Mouse (Mus musculus) neural tube, embryonic 12.5 days (tissue): ENCODE measurements around the gene Gdf11. TPM values are rescaled to one million over a fixed set of nuclear protein-coding genes. Genes with fewer than 3 reads are reported as not detected.

ENCODE experiments used
- ATAC-seq: fragments of 200-750 bp; cut with Nextera tagmentation; 2 replicates; pipeline ENCODE4 v1.8.0; 2017; ENCODE audit warnings: low read depth, mild to moderate bottlenecking, moderate TSS enrichment, moderate library complexity; ENCODE audit not compliant: low FRiP score
- H3K27ac ChIP-seq: fragments of 300-500 bp; sonication (generic); 2 replicates; pipeline ENCODE4 v1.5.1; 2016
- H3K27me3 ChIP-seq: fragments of 300-500 bp; sonication (generic); replicated peaks from 2 replicates; pipeline ENCODE4 v1.6.1; 2016; ENCODE audit warnings: mild to moderate bottlenecking
- H3K36me3 ChIP-seq: fragments of 300-500 bp; sonication (generic); 2 replicates; pipeline ENCODE4 v1.6.1; 2016; ENCODE audit warnings: mild to moderate bottlenecking
- H3K4me1 ChIP-seq: fragments of 300-500 bp; sonication (generic); 2 replicates; pipeline ENCODE4 v1.6.1; 2016
- H3K4me2 ChIP-seq: fragments of 300-500 bp; sonication (generic); replicated peaks from 2 replicates; pipeline ENCODE4 v1.6.1; 2016; ENCODE audit warnings: mild to moderate bottlenecking
- H3K4me3 ChIP-seq: fragments of 300-500 bp; sonication (generic); 2 replicates; pipeline ENCODE4 v1.5.1; 2016
- H3K9ac ChIP-seq: fragments of 300-500 bp; sonication (generic); 2 replicates; pipeline ENCODE4 v1.6.1; 2016; ENCODE audit warnings: mild to moderate bottlenecking
- H3K9me3 ChIP-seq: fragments of 300-500 bp; sonication (generic); 2 replicates; pipeline ENCODE4 v1.6.1; 2016; ENCODE audit warnings: mild to moderate bottlenecking
- WGBS: fragments of 180-500 bp; shearing (Covaris S2); methylation state at CpG from one replicate; pipeline ENCODE4 v1.1.7; 2016; 5-methylcytosine and 5-hydroxymethylcytosine counted together
- polyA plus RNA-seq: library from polyadenylated mRNA; unstranded; fragments of >200 nt; fragmentation: Nextera tagmentation; extraction: Ambion mirVana; gene quantifications from 2 replicates; pipeline ENCODE4 v1.2.1, GENCODE M21; 2016

Gdf11 gene
- polyA plus RNA-seq, 1 experiment from 2014 or later = 20.4 TPM

- Histone ChIP-seq H3K4me2 (no peak overlapping the region), H3K4me1 (peaks cover 23% of the 10 kb centered on the region), H3K36me3 (peaks cover 11% of the 10 kb centered on the region), H3K27ac (no peak overlapping the region), H3K27me3 (no peaks in the 10 kb centered on the region), H3K9ac (no peak overlapping the region), H3K9me3 (no peaks in the 10 kb centered on the region), H3K4me3 (no peak overlapping the region)
- 91% methylated on average over 6 of the region's 6 CpGs for WGBS
- ATAC-seq = no peak
These were observed 25.9 kb upstream of the Gdf11 start for GRCm38 (mm10) chr10:128917400-128917799.

- Histone ChIP-seq H3K9ac (no peak overlapping the region), H3K9me3 (no peaks in the 10 kb centered on the region), H3K27ac (no peak overlapping the region), H3K4me3 (no peak overlapping the region), H3K4me1 (peaks cover 15% of the 10 kb centered on the region), H3K27me3 (no peaks in the 10 kb centered on the region), H3K4me2 (no peak overlapping the region), H3K36me3 (peaks cover 11% of the 10 kb centered on the region)
- WGBS = over 99% methylated on average over 3 of the region's 3 CpGs
- no peak for ATAC-seq
These were observed 25.1 kb upstream of the Gdf11 start for GRCm38 (mm10) chr10:128916665-128917064.

- no peaks in the 10 kb centered on the region for H3K27me3 ChIP-seq
- WGBS = 91% methylated on average over 2 of the region's 2 CpGs
- H3K36me3 ChIP-seq = peaks cover 11% of the 10 kb centered on the region
- H3K9me3 ChIP-seq = no peaks in the 10 kb centered on the region
- peaks cover 14% of the 10 kb centered on the region for H3K4me1 ChIP-seq
- H3K27ac ChIP-seq = no peak overlapping the region
- no peak overlapping the region for H3K4me3 ChIP-seq
- no peak overlapping the region for H3K4me2 ChIP-seq
- H3K9ac ChIP-seq = no peak overlapping the region
- no peak for ATAC-seq
These were observed 24.0 kb upstream of the Gdf11 start for GRCm38 (mm10) chr10:128915550-128915949.

GRCm38 (mm10) chr10:128913696-128914095 is 22.2 kb upstream of the Gdf11 start:
- Histone ChIP-seq H3K27me3 (no peaks in the 10 kb centered on the region), H3K27ac (no peak overlapping the region), H3K9me3 (no peaks in the 10 kb centered on the region), H3K9ac (no peak overlapping the region), H3K4me1 (peaks cover 19% of the 10 kb centered on the region; the same call in 1 of the 2 replicates), H3K36me3 (peaks cover 11% of the 10 kb centered on the region), H3K4me3 (no peak overlapping the region), H3K4me2 (no peak overlapping the region)
- 84% methylated on average over 12 of the region's 12 CpGs for WGBS
- peak; percentile 10; the same call in 1 of the 2 replicates for ATAC-seq

- Histone ChIP-seq H3K4me1 (peaks cover 17% of the 10 kb centered on the region; the same call in 1 of the 2 replicates), H3K4me2 (no peak overlapping the region), H3K9me3 (no peaks in the 10 kb centered on the region), H3K27ac (no peak overlapping the region), H3K27me3 (no peaks in the 10 kb centered on the region), H3K4me3 (no peak overlapping the region), H3K9ac (no peak overlapping the region), H3K36me3 (peaks cover 9% of the 10 kb centered on the region)
- 8% methylated on average over 5 of the region's 5 CpGs for WGBS
- ATAC-seq = peak; percentile 42
These were observed 21.7 kb upstream of the Gdf11 start for GRCm38 (mm10) chr10:128913219-128913618.

- Histone ChIP-seq H3K27ac (no peak overlapping the region), H3K4me1 (peaks cover 16% of the 10 kb centered on the region; the same call in 1 of the 2 replicates), H3K4me3 (no peak overlapping the region), H3K4me2 (no peak overlapping the region), H3K36me3 (peaks cover 6% of the 10 kb centered on the region), H3K9ac (no peak overlapping the region), H3K27me3 (no peaks in the 10 kb centered on the region), H3K9me3 (no peaks in the 10 kb centered on the region)
- 89% methylated on average over 4 of the region's 4 CpGs for WGBS
- ATAC-seq = no peak
These were observed 21.3 kb upstream of the Gdf11 start for GRCm38 (mm10) chr10:128912791-128913190.

- peaks cover under 1% of the 10 kb centered on the region; the same call in 1 of the 2 replicates for H3K36me3 ChIP-seq
- no peak overlapping the region for H3K4me2 ChIP-seq
- WGBS = 87% methylated on average over 4 of the region's 4 CpGs
- H3K9me3 ChIP-seq = no peaks in the 10 kb centered on the region
- no peak overlapping the region for H3K27ac ChIP-seq
- peaks cover 16% of the 10 kb centered on the region; the same call in 1 of the 2 replicates for H3K4me1 ChIP-seq
- H3K9ac ChIP-seq = no peak overlapping the region
- ATAC-seq = no peak
- H3K4me3 ChIP-seq = no peak overlapping the region
- H3K27me3 ChIP-seq = no peaks in the 10 kb centered on the region
These were observed 20.8 kb upstream of the Gdf11 start for GRCm38 (mm10) chr10:128912268-128912667.

GRCm38 (mm10) chr10:128911430-128911829 is 19.9 kb upstream of the Gdf11 start:
- 92% methylated on average over 6 of the region's 6 CpGs for WGBS
- H3K4me3 ChIP-seq = 0 out of 2 replicates have a peak overlapping the region, but pooled peaks have one; percentile 74
- H3K4me1 ChIP-seq = peaks cover 16% of the 10 kb centered on the region; the same call in 1 of the 2 replicates
- H3K9ac ChIP-seq = no peak overlapping the region
- no peaks in the 10 kb centered on the region for H3K9me3 ChIP-seq
- no peaks in the 10 kb centered on the region for H3K27me3 ChIP-seq
- H3K4me2 ChIP-seq = peak overlapping the region; percentile 87
- no peak overlapping the region for H3K27ac ChIP-seq
- ATAC-seq = no peak
- H3K36me3 ChIP-seq = no peaks in the 10 kb centered on the region

GRCm38 (mm10) chr10:128910066-128910841 is 18.7 kb upstream of the Gdf11 start:
- Histone ChIP-seq H3K27me3 (no peaks in the 10 kb centered on the region), H3K4me3 (peak overlapping the region; percentile 74), H3K9ac (peak overlapping the region; percentile 86), H3K4me2 (peak overlapping the region; percentile 87), H3K27ac (no peak overlapping the region), H3K9me3 (no peaks in the 10 kb centered on the region), H3K36me3 (no peaks in the 10 kb centered on the region), H3K4me1 (peaks cover 16% of the 10 kb centered on the region; the same call in 1 of the 2 replicates)
- WGBS = 3% methylated on average over 65 of the region's 66 CpGs
- ATAC-seq = peak; percentile 10

GRCm38 (mm10) chr10:128909567-128910028 is 18.1 kb upstream of the Gdf11 start:
- peak overlapping the region; percentile 86 for H3K9ac ChIP-seq
- H3K4me3 ChIP-seq = peak overlapping the region; percentile 74
- 1% methylated on average over 41 of the region's 41 CpGs for WGBS
- no peaks in the 10 kb centered on the region for H3K9me3 ChIP-seq
- no peak overlapping the region for H3K27ac ChIP-seq
- H3K4me1 ChIP-seq = peaks cover 16% of the 10 kb centered on the region; the same call in 1 of the 2 replicates
- H3K4me2 ChIP-seq = peak overlapping the region; percentile 87
- H3K27me3 ChIP-seq = no peaks in the 10 kb centered on the region
- ATAC-seq = peak; percentile 75
- H3K36me3 ChIP-seq = no peaks in the 10 kb centered on the region

GRCm38 (mm10) chr10:128908778-128909448 is 17.4 kb upstream of the Gdf11 start:
- H3K9me3 ChIP-seq = no peaks in the 10 kb centered on the region
- H3K9ac ChIP-seq = no peak overlapping the region
- H3K4me2 ChIP-seq = peak overlapping the region; percentile 87
- H3K4me3 ChIP-seq = peak overlapping the region; percentile 74; the same call in 1 of the 2 replicates
- no peak overlapping the region for H3K27ac ChIP-seq
- no peak for ATAC-seq
- 68% methylated on average over 13 of the region's 13 CpGs for WGBS
- H3K36me3 ChIP-seq = no peaks in the 10 kb centered on the region
- peaks cover 16% of the 10 kb centered on the region; the same call in 1 of the 2 replicates for H3K4me1 ChIP-seq
- no peaks in the 10 kb centered on the region for H3K27me3 ChIP-seq

- ATAC-seq = no peak
- WGBS = 73% methylated on average over 5 of the region's 5 CpGs
- Histone ChIP-seq H3K9ac (no peak overlapping the region), H3K27me3 (no peaks in the 10 kb centered on the region), H3K4me3 (no peak overlapping the region), H3K27ac (no peak overlapping the region), H3K4me1 (peaks cover 7% of the 10 kb centered on the region; the same call in 1 of the 2 replicates), H3K9me3 (no peaks in the 10 kb centered on the region), H3K36me3 (no peaks in the 10 kb centered on the region), H3K4me2 (no peak overlapping the region)
These were observed 13.3 kb upstream of the Gdf11 start for GRCm38 (mm10) chr10:128904812-128905211.
